Mouse (Mus musculus): Measurements from ENCODE around the gene Tgif2lx1.
"Not testable (repeated sequence)": the region's sequence is repeated elsewhere in the genome, so short reads cannot be mapped to it uniquely, and the experiment has no call there.

Tgif2lx1 gene

DNA sequence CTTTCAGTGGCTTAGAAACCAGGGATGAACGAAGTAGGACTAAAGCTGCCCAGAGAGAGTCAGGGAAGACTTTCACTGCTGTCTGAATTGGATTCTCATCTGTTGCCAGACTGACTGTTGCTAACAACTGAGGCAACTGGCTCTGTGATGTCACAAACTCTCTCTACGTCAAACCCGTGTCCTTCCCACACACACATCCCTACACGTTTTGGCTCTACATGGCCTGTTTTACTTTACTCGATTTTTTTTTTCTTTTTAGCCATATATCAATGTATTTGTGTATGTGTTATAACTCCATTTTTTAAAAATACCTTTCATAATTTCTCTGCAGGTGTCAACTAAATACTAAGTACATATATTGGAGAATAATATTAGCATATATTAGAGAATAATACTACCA, at the start of gene Tgif2lx1:
Gene Tgif2lx1 (minus strand): TSS at position 101 of the 400 bp plus-strand sequence.
- H3K36me3 ChIP-seq (ENCODE audit: control insufficient read depth, insufficient read depth, low read length, poor library complexity, severe bottlenecking); DNase-seq (ENCODE audit: low read depth, low spot score); H3K27me3 ChIP-seq (ENCODE audit: control insufficient read depth, insufficient read depth, low read length, poor library complexity, severe bottlenecking): not testable (repeated sequence)
